Mouse (Mus musculus) ovary, postnatal 14 days (tissue): ENCODE data around the gene C130026I21Rik.
"Not testable (repeated sequence)": the region's sequence is repeated elsewhere in the genome, so short reads cannot be mapped to it uniquely, and the experiment has no call there.

Experiments
- DNase-seq: peaks from one replicate; pipeline ENCODE4 v3.0.0; 2022; ENCODE audit warnings: low spot score

C130026I21Rik gene

GRCm38 (mm10) chr1:85030211-85030610, 240.2 kb downstream of the C130026I21Rik start:
- DNase-seq, result not testable (repeated sequence)

- not testable (repeated sequence) for DNase-seq
Observed at GRCm38 (mm10) chr1:85011933-85012332, 258.4 kb downstream of the C130026I21Rik start.

- not testable (repeated sequence) for DNase-seq
Observed at GRCm38 (mm10) chr1:85010947-85011346, 259.4 kb downstream of the C130026I21Rik start.

GRCm38 (mm10) chr1:85007737-85008136, 262.6 kb downstream of the C130026I21Rik start:
- not testable (repeated sequence) for DNase-seq

GRCm38 (mm10) chr1:84999241-84999640, 271.1 kb downstream of the C130026I21Rik start:
- DNase-seq, result not testable (repeated sequence)

GRCm38 (mm10) chr1:84996305-84996704, 274.1 kb downstream of the C130026I21Rik start:
- not testable (repeated sequence) for DNase-seq

GRCm38 (mm10) chr1:84994461-84994860, 275.9 kb downstream of the C130026I21Rik start:
- not testable (repeated sequence) for DNase-seq

- not testable (repeated sequence) for DNase-seq
Observed at GRCm38 (mm10) chr1:84993688-84994319, 276.6 kb downstream of the C130026I21Rik start.

GRCm38 (mm10) chr1:84993235-84993634, 277.1 kb downstream of the C130026I21Rik start:
- DNase-seq, result not testable (repeated sequence)

- DNase-seq, result not testable (repeated sequence)
Observed at GRCm38 (mm10) chr1:84992827-84993226, 277.5 kb downstream of the C130026I21Rik start.

GRCm38 (mm10) chr1:84989044-84989443, 281.3 kb downstream of the C130026I21Rik start:
- not testable (repeated sequence) for DNase-seq

- not testable (repeated sequence) for DNase-seq
Observed at GRCm38 (mm10) chr1:84987729-84988128, 282.6 kb downstream of the C130026I21Rik start.

- not testable (repeated sequence) for DNase-seq
Observed at GRCm38 (mm10) chr1:84961779-84962178, 308.6 kb downstream of the C130026I21Rik start.

GRCm38 (mm10) chr1:84957713-84958112, 312.7 kb downstream of the C130026I21Rik start:
- DNase-seq, result not testable (repeated sequence)

GRCm38 (mm10) chr1:84956771-84957170, 313.6 kb downstream of the C130026I21Rik start:
- DNase-seq, result not testable (repeated sequence)

GRCm38 (mm10) chr1:84952456-84953181, 317.7 kb downstream of the C130026I21Rik start:
- DNase-seq, result no peak

GRCm38 (mm10) chr1:84951566-84951965, 318.8 kb downstream of the C130026I21Rik start:
- DNase-seq, result no peak

- no peak for DNase-seq
Observed at GRCm38 (mm10) chr1:84947390-84947789, 323.0 kb downstream of the C130026I21Rik start.

- DNase-seq, result no peak
Observed at GRCm38 (mm10) chr1:84945950-84946349, 324.4 kb downstream of the C130026I21Rik start.

- no peak for DNase-seq
Observed at GRCm38 (mm10) chr1:84943549-84943948, 326.8 kb downstream of the C130026I21Rik start.
